Mouse (Mus musculus): Measurements from ENCODE around the gene Tspan7. TPM values are rescaled to one million over a fixed set of nuclear protein-coding genes. Genes with fewer than 3 reads are reported as not detected.

Tspan7 gene
- polyA plus RNA-seq, 1 experiment from 2014 or later = 84.4 TPM

DNA sequence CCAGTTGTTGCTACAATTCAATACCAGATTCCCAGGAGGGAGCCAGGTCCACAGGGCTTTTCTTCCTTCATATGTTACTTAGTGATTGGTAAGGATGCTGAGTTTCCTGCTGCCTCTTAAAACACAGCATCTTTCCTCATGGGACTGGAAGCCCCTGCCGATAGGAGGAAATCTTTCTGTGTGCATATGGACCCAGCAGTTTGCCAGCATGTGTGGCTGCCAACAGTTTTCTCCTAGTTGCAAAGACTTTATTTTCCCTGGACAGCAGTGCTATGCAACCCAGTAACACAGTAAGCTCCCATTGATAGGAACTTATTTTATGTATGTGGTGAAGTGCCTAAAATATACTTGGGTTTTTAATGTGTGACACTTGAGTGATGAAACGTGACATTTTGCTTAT lies 73.7 kb downstream of the Tspan7 start:
- Histone ChIP-seq H3K27ac (replicated peaks) (no peak overlapping the region), H3K9me3 (no peaks in the 10 kb centered on the region), H3K27me3 (replicated peaks; ENCODE audit: low read depth, poor library complexity, severe bottlenecking) (no peaks in the 10 kb centered on the region), H3K36me3 (replicated peaks) (no peaks in the 10 kb centered on the region), H3K4me1 (no peaks in the 10 kb centered on the region), H3K4me3 (no peak overlapping the region)
- no peak for DNase-seq (ENCODE audit: low spot score)
- WGBS = 73% methylated on average over 2 of the region's 2 CpGs

DNA sequence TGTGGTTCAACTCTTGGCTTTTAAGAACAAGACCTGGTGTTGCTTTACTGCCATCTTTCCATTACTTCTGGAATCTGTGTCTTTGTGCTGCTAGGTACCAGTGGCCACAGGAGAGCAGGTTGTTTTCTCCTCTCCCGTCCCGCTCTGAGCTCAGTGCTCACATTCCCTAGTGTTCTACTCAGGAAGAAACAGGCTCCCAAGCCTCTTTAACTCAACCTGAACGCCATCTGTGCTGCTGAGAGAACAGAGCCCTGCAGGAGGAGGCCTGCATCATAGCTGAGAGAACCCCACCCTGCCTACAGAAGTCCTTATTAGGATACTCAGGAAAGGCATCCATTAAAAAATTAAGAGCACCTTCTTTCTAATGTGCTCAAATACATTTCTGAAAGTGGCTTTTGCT lies 80.9 kb downstream of the Tspan7 start:
- Histone ChIP-seq H3K4me1 (no peaks in the 10 kb centered on the region), H3K27ac (replicated peaks) (no peak overlapping the region), H3K4me3 (no peak overlapping the region), H3K36me3 (replicated peaks) (no peaks in the 10 kb centered on the region), H3K27me3 (replicated peaks; ENCODE audit: low read depth, poor library complexity, severe bottlenecking) (0 out of 2 replicates have a peak, but pooled peaks cover 3% of the 10 kb centered on the region), H3K9me3 (no peaks in the 10 kb centered on the region)
- WGBS = 68% methylated on average over 3 of the region's 3 CpGs
- no peak for DNase-seq (ENCODE audit: low spot score)

DNA sequence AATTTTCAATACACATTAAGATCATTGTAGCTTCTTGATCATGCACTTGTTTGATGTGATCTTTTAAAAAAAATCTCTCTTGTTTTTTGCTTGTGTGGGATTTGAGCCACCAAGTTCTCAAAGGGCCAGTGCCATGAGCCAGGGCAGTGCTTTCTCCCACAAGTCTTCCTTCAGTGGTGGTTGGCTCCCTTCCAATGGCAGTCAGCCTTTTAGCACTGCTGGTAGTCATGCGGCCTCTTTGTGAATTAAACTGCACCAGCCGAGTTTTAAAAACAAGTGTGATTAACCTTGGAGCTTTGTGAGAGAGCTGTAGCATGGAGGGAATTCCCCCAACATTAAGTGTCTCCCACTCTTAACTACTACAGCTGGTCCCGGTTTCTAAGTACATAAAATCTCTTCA lies 89.6 kb downstream of the Tspan7 start:
- H3K27me3 ChIP-seq (replicated peaks; ENCODE audit: low read depth, poor library complexity, severe bottlenecking) = no peaks in the 10 kb centered on the region; the same call in 1 of the 2 replicates
- no peak for DNase-seq (ENCODE audit: low spot score)
- WGBS = 58% methylated on average over 3 of the region's 3 CpGs
- H3K4me1 ChIP-seq = no peaks in the 10 kb centered on the region
- H3K4me3 ChIP-seq = no peak overlapping the region
- H3K36me3 ChIP-seq (replicated peaks) = no peaks in the 10 kb centered on the region
- H3K9me3 ChIP-seq = no peaks in the 10 kb centered on the region
- H3K27ac ChIP-seq (replicated peaks) = no peak overlapping the region

DNA sequence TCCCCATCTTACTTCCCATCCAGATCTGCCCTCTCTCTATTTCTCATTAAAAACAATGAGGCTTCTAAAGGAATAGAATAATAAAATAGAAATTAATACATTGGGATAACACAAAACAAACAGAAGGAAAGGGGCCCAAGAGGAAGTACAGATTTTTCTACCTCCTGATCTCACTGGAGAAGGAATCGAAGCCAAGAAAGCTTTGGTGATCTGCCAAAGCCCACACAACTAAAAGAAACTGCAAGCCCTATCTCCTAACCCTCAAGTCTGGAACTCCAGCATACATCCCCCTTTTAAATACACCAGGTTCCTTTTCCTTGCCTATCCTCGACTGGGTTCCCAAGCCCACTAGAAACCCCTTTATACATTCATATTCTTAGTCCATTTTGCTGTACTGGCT lies 90.4 kb downstream of the Tspan7 start:
- no peak overlapping the region for H3K4me3 ChIP-seq

DNA sequence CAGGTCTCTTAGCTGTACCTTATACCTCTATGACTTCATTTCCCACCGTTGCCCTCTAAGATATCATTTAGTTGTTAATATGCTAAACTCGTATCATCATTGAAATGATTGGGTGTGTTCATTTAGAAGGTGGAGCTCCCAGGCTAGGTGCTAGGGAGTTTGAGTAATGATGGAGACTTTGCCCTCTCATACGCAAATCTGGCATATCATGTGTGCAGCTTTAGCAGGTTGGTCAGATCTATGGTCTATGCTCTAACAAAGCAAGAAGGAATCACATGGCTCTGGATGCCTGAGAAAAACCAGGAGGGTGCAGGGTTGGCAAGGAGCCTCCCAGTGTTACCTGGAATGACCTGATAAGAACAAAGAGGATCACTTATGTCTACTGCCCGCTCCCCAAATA lies 91.4 kb downstream of the Tspan7 start:
- Histone ChIP-seq H3K36me3 (replicated peaks) (no peaks in the 10 kb centered on the region), H3K4me3 (no peak overlapping the region), H3K9me3 (no peaks in the 10 kb centered on the region), H3K4me1 (no peaks in the 10 kb centered on the region), H3K27ac (replicated peaks) (no peak overlapping the region), H3K27me3 (replicated peaks; ENCODE audit: low read depth, poor library complexity, severe bottlenecking) (no peaks in the 10 kb centered on the region; the same call in 1 of the 2 replicates)
- 88% methylated on average over 4 of the region's 4 CpGs for WGBS
- DNase-seq (ENCODE audit: low spot score) = no peak

More for the DNA sequence above, 90.4 kb downstream of the Tspan7 start:
- Histone ChIP-seq H3K9me3 (no peaks in the 10 kb centered on the region), H3K4me1 (no peaks in the 10 kb centered on the region), H3K36me3 (replicated peaks) (no peaks in the 10 kb centered on the region), H3K27ac (replicated peaks) (no peak overlapping the region), H3K27me3 (replicated peaks; ENCODE audit: low read depth, poor library complexity, severe bottlenecking) (no peaks in the 10 kb centered on the region; the same call in 1 of the 2 replicates)
- WGBS = 78% methylated on average over 2 of the region's 2 CpGs
- no peak for DNase-seq (ENCODE audit: low spot score)

DNA sequence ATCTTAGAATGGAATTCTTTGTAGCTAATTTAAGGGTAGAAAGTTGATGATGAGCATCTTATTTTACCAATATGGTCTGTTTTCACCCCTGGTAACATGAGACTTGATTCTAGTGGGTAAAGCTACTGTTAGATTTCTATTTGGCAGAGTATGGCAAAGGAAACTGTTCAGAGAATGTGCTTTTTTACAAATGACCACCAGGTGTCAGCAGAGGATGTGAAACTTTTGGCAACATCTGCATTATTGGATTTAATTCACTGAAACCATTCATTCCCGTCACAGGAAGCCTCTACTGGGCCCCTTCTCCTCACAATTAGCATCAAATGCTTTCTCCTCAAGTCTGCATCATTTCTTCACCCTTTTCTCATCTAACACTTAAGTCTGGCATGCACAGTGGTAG lies 92.4 kb downstream of the Tspan7 start:
- Histone ChIP-seq H3K4me1 (no peaks in the 10 kb centered on the region), H3K4me3 (no peak overlapping the region), H3K27me3 (replicated peaks; ENCODE audit: low read depth, poor library complexity, severe bottlenecking) (peaks cover under 1% of the 10 kb centered on the region; the same call in 1 of the 2 replicates), H3K27ac (replicated peaks) (no peak overlapping the region), H3K9me3 (no peaks in the 10 kb centered on the region), H3K36me3 (replicated peaks) (no peaks in the 10 kb centered on the region)
- DNase-seq (ENCODE audit: low spot score) = no peak
- 24% methylated on average over 1 of the region's 1 CpGs for WGBS

DNA sequence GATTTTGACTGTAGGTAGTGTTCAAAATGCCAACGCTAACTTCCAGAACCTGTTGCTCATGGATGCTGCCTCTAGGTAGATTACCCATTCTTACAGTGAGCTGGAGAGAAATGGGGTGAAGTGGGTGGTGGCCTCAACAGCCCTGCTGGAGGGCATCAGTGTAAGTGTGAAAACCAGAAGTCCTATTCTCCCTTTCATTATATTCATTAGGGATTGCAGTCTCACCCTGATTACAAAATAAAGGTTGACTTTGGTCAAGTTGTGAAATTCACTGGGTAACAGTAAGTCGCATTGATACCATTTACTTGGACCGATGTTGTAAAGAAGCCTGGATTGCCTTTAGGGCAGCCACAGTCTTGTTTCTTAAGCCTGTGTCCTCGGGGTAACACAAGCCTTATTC lies 97.8 kb downstream of the Tspan7 start:
- Histone ChIP-seq H3K27ac (replicated peaks) (no peak overlapping the region), H3K36me3 (replicated peaks) (no peaks in the 10 kb centered on the region), H3K9me3 (no peaks in the 10 kb centered on the region), H3K27me3 (replicated peaks; ENCODE audit: low read depth, poor library complexity, severe bottlenecking) (peaks cover 9% of the 10 kb centered on the region), H3K4me1 (no peaks in the 10 kb centered on the region), H3K4me3 (no peak overlapping the region)
- no peak for DNase-seq (ENCODE audit: low spot score)
- WGBS = 74% methylated on average over 4 of the region's 4 CpGs

DNA sequence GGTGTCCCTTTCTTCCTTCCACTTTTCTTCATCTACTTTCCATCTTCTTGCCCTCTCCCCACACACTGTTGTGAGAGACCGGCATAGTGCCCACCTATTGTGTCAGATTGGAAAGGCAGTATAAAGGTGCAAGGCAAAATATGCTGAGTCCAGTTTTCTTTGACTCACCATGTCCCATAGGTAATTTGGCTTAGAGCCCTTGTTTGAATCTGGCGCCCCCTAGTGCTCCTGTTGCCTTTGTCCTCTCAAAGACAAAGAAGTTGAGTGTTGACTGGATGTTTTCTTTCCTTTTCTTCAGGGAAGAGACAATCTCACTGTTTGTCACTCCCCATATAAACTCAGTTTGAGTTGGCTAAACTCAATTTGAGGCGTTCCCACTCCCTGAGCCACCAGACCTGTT lies 107.3 kb downstream of the Tspan7 start:
- Histone ChIP-seq H3K36me3 (replicated peaks) (peaks cover 8% of the 10 kb centered on the region), H3K4me1 (no peaks in the 10 kb centered on the region), H3K9me3 (no peaks in the 10 kb centered on the region), H3K4me3 (no peak overlapping the region), H3K27me3 (replicated peaks; ENCODE audit: low read depth, poor library complexity, severe bottlenecking) (peaks cover 9% of the 10 kb centered on the region), H3K27ac (replicated peaks) (no peak overlapping the region)
- DNase-seq (ENCODE audit: low spot score) = peak; percentile 15
- 64% methylated on average over 3 of the region's 3 CpGs for WGBS

DNA sequence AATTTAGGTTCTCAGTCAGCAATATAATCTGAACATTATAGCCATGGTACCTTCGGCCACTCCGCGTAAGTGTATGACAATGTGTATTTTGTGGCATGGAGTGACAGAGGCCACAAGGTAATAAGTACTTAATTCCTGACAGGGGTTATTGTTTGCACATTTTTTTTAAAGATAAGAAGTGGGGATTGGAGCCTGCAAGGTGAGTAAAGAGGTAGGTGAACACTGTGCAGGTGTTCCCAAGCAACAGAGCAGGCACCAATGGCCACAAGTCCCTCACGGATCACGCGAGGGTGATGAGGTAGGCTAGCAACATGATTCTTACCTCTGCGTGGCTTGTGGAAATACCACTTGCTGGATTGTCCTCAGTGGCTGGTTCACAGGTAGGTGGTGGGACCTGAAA lies 108.6 kb downstream of the Tspan7 start:
- Histone ChIP-seq H3K4me1 (no peaks in the 10 kb centered on the region), H3K4me3 (no peak overlapping the region), H3K36me3 (replicated peaks) (peaks cover 8% of the 10 kb centered on the region), H3K27me3 (replicated peaks; ENCODE audit: low read depth, poor library complexity, severe bottlenecking) (peaks cover 5% of the 10 kb centered on the region; the same call in 1 of the 2 replicates), H3K27ac (replicated peaks) (no peak overlapping the region), H3K9me3 (no peaks in the 10 kb centered on the region)
- WGBS = 95% methylated on average over 7 of the region's 7 CpGs
- DNase-seq (ENCODE audit: low spot score) = no peak

DNA sequence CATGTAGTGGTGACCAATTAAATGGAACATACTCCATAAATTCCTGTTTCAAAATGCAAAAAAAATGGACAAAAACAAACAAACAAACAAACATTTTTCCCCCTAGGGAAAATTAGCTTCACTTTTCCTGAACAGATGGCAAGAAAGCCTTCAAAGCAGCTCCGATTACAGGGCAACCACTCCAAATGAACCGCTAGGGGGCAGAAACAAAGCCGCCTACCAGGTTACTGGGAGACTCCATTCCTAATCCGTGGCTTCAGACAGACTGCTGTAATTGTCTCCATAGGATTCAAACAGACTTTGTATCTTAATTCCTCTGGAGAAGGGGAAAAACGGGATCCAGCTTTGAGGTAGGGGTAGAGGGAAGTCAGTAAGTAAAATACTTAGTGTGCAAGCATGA lies 132.2 kb downstream of the Tspan7 start:
- H3K9me3 ChIP-seq = no peaks in the 10 kb centered on the region
- no peak overlapping the region for H3K27ac ChIP-seq (replicated peaks)
- peak; percentile 42 for DNase-seq (ENCODE audit: low spot score)
- H3K4me3 ChIP-seq = no peak overlapping the region
- 22% methylated on average over 5 of the region's 5 CpGs for WGBS
- peaks cover 15% of the 10 kb centered on the region; the same call in 1 of the 2 replicates for H3K27me3 ChIP-seq (replicated peaks; ENCODE audit: low read depth, poor library complexity, severe bottlenecking)
- H3K4me1 ChIP-seq = no peaks in the 10 kb centered on the region
- H3K36me3 ChIP-seq (replicated peaks) = no peaks in the 10 kb centered on the region

DNA sequence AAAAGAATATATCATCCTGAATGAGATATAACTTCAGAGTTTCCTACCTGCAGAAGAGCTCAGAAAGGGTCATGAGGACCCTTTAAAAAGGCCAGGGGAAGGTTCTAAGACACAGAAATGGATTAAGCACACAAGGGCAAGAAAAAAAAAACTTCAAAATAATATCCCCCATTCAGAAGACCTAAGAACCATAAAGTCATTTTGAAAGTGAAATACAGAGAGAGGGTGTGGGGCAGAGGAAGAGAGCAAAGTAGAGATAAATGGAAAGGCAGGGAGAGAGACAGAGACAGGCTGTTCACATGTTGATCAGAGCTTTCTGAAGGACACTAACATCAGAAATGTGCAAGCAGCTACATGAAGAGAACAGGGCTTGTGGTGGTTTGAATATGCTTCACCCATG lies 156.1 kb downstream of the Tspan7 start:
- no peak overlapping the region for H3K4me3 ChIP-seq
- no peak for DNase-seq (ENCODE audit: low spot score)

More for the DNA sequence above, 156.1 kb downstream of the Tspan7 start:
- no peaks in the 10 kb centered on the region for H3K4me1 ChIP-seq
- no peak overlapping the region for H3K27ac ChIP-seq (replicated peaks)
- no peaks in the 10 kb centered on the region for H3K9me3 ChIP-seq
- H3K36me3 ChIP-seq (replicated peaks) = no peaks in the 10 kb centered on the region
- no peaks in the 10 kb centered on the region for H3K27me3 ChIP-seq (replicated peaks; ENCODE audit: low read depth, poor library complexity, severe bottlenecking)
